Mouse (Mus musculus): ENCODE results near the gene Ndufab1.
"Not testable (repeated sequence)": the region's sequence is repeated elsewhere in the genome, so short reads cannot be mapped to it uniquely, and the experiment has no call there.

Gene Ndufab1

DNA sequence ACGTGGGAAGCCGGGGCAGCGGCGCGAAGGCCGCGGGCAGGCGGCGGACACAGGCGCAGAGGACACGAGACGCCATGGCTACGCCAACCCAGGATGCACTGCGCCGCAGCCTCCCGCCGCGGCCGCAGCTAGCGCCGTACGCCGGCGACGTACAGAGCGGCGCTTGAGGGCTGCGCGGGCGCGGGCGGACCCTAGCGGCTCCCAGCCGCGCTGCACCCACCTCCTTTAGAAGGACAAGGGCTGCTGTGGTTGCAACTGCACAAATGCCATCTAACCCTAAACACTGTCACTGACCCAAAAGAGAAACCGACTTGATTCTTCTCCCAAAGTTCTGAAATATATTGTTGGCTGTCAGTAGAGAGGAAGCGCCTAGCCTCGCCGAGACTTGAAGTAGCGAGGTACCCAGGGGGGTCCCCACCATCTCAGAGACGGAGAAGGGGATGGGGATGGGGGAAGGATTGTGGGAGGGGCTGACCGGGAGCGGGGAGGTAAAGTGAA is at the start of gene Ndufab1:
Ndufab1 (minus strand) TSS at position 140 of the 498 bp plus-strand sequence.
- DNase-seq (ENCODE audit: low spot score): peak; percentile 59

DNA sequence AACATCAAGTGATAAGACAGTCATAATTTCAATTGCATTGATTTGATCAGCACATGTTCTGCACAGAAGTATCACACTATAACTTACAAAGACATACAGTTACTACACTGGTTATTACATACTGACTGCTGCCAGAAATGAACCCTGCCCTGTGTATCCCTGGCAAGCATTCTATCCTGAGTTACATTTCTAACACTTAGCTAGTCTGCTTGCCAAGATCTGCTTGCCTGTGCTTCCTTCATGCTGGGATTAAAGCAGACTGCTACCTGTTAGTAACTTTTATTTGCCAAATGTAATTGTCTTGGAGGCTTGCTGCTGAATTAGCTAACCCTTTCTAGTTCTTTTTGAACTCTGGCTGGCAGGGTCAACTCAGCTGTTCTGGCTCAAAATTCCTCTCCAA is 39.3 kb upstream of the Ndufab1 start:
- no peak for DNase-seq (ENCODE audit: low spot score)

DNA sequence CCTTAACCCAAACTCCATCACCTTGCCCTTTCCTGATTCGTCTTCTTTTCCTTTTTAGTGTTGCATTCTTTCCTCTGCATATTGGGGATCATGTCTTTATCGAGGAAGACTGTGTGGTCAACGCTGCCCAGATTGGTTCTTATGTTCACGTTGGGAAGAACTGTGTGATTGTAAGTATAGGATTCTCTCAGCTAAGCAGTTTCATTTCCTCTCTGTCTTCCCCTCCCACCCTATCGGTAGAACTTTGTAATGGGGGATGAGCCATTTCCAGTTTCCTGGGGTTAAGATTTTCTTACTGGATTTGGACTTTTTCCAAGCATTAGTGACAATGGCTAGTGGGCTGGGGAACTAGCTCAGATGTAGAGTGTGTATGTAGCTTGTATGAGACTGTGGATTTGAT is 36.5 kb upstream of the Ndufab1 start:
- DNase-seq (ENCODE audit: low spot score): no peak

DNA sequence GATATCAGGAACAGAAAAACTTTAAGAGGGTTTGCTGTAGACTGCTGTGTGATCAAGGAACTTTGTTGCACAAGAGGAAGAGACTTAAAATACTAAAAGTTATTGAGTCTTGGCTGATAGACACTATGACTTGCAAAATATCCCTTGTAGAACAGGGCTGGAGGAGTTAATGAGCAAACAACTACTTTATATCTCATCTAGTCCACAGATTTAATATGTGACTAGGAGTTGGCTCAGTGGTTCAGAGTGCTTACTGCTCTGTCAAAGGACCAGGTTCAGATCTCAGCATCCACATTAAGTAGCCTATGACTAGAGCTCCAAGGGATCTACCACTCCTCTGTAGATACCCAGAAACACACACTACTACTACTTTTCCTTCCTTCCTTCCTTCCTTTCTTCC is 35.4 kb upstream of the Ndufab1 start:
- DNase-seq (ENCODE audit: low spot score): no peak

DNA sequence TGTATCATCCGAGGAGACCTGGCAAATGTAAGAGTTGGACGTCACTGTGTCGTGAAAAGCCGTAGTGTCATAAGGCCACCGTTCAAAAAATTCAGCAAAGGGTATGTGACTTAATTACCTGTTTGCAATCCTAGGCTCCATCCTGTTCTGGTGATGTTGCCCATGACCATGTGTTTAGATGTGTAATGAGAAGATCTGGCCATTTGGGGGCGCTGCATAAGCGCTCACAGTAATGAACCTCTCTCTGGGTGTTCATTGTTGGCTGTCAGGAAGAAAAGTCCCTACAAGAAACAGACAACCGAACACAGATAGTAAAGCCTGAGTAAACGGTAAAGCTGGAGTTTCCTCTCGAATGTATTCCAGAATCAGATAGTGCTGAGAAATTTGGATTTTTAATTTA is 33.4 kb upstream of the Ndufab1 start:
- DNase-seq (ENCODE audit: low spot score): no peak

DNA sequence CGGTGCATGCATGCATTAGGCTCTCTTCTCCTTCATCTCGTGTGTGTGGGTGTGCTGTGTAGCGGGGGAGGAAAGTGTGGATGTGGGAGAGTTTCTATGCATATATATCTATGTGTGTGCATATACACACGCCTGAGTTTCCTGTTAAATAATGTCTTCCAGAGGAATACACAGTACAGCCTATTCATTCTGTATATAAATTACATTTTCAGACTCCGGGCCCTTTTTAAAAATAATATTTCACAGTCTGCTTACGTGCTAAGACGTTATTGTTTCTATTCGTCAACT is 31.6 kb upstream of the Ndufab1 start:
- no peak for DNase-seq (ENCODE audit: low spot score)

DNA sequence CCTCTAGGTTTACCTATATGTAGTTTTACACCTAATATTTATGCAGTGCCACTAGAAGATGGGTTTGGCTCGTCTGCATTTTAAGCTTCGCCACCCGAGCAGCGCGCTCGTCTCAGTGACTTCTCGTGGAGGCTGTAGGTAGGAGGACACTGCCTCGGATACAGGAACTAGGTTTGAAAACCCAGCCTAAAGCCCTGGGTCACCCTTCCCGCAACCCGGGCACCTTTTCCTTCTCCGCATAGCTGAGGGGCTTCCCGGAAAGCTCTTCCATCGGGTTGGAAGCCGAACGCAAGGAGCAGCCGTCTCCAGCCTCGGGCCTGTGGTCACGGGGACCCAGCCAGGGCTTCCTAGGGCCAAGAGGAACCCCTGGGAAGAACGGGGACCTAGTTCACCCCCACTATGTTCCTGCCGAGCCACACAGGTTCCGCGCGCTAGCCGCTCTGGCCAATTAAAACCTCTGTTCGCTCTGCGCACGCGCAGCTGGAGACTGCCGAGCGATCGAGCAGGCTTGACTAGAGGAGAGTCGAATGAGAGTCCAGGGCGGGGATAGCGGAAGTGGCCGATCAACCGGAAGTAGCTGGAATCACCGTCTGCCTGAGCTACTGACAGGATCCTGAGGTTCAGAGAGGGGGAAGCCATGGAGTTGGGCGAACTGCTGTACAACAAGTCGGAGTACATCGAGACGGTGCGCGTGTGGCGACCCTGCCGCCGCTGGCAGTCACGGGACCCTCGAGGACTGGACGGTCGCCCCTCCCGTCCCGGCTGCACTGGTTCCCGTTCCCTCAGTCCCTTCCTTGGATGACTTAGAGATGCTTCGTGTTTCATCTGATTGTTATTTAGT is 31.0 kb upstream of the Ndufab1 start, which contains the start of the genes Palb2 and Dctn5:
Palb2 (minus strand) TSS at position 489 of the 841 bp plus-strand sequence.
Dctn5 (plus strand) TSS at position 545 of the 841 bp plus-strand sequence.
- DNase-seq (ENCODE audit: low spot score): peak; percentile 99

DNA sequence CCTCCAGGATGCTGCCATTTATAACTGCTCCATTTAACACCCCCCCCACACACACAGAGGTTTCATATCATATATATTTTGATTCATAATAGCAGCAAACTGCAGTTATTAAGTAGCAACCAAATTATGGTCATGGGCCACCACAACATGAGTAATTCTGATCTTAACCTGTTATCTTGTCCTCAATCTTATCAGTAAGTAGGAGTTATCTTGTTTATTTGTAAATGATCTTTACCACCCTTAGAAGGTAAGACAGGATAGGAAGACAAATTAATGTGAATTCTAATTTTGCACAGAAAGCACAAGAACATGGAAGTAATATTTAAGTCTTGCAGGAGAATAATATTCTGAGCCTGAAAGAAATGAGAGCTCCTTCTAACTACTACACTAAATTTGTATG is 30.1 kb upstream of the Ndufab1 start:
- DNase-seq (ENCODE audit: low spot score): no peak

DNA sequence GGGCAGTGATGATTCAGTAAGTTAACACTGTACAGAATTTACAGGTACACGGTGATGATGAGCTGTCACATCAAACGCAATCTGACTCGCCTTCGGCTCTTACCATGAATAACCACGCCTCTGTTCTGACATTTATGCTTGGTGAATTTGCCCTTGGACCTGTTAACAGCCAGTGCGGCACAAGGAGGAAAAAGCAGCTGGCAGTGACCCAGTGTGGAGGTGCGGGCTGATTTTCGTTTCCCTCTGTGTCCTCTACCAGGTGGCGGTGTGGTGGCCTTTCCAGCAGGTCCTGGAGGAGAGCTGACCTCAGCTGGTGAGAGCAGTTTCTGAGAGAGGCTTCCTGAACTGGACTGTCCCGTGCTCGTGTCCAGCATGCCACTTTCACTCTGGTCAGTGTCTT is 25.3 kb upstream of the Ndufab1 start:
- DNase-seq (ENCODE audit: low spot score): no peak

DNA sequence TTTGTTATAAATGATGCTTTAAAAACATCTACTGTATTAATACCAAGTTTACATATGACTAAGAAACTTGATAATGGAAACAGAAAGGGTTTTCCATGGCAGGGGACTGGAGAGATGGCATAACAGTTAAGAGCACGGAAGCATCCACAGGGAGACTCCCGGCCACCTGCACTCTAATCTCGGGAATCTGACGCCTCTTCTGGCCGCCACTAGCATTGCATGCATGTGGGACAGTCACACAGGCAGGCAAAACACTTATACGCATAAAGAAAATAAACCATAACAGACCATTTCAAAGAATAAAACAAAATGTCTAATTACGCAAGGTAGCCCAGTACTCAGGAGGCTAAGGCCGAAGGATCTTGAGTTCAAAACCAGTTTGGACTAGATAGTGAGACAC is 23.9 kb upstream of the Ndufab1 start:
- no peak for DNase-seq (ENCODE audit: low spot score)

DNA sequence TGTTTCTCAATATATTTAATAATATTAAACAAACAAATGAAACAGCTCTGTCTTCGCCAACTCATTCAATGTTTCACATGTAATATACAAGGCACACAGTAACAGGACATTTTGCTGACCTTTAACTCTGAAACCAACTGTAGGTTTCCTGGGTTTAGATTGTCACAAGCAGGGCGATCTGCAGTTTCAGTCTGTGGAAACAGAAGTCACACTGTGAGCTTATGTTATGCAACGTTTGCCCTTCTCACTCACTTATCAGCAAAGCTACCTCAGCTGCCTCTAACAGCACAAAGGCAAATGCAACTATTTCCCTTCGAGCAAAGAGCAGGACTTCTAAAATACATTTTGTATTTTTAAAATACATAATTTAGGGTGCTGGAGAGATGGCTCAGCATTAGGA is 21.8 kb upstream of the Ndufab1 start:
- DNase-seq (ENCODE audit: low spot score): no peak

DNA sequence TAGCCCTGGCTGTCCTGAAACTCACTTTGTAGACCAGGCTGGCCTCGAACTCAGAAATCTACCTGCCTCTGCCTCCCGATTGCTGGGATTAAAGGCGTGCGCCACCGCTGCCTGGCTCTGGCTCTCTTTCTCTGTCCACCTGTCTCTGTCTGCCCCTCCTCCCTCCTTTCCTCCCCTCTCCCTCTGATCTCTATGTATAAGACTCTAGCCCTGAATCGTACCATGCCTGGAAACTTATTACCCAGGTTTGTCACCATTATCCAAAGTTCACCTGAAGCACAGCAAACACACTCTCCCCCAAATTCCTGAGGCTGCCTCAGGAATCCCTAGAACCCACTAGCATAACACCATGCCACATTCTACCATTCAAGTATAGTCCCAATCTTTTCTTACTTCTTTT is 6.5 kb upstream of the Ndufab1 start:
- DNase-seq (ENCODE audit: low spot score): no peak

DNA sequence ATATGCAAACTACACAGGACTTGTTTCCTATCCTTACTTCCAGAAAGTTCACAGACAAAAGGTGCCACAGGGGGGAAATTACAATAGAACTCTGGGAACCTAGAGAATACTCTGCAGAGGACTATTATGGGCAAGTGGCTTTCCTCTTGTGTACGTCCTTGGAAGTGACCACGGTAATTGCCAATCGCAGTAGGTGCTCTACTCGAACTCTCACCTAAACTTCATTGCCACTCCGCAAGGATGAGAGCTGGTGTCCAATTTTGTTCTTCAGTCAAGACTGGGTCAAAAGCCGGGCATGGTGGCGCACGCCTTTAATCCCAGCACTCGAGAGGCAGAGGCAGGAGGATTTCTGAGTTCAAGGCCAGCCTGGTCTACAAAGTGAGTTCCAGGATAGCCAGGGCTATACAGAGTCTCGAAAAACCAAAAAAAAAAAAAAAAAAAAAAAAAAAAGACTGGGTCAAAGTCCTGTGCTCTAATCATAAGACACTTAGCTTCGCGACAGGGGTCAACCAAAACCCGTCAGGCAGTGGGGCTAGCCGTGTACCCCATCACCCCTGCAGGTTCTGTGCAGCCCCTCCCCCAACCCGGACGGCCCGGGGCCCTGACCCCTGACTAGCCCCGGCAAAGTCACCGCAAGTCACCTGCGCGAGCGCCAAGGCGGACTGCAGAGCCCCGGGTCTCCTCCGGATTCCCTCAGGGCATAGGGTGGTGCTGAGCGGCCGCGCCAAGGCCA is 506 bp downstream of the Ndufab1 start:
- DNase-seq (ENCODE audit: low spot score): not testable (repeated sequence)

DNA sequence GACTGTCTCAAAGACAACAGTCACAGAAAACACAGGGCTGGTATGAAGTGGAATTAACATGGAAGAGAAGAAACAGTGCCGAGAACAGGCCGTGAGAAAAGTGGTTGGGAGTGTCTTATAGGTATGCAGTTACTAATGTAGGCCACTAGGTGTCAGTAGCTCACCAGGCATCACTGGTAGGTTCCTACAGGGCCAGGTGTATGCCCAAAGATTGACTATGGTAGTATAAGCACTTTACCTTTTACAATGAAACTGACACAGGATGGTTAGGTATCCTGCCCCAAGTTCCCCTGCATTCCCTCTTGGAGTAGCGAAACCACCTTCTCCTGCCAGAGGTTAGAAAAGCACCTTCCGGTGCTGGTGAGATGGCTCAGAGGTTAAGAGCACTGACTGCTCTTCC is 2.5 kb downstream of the Ndufab1 start:
- DNase-seq (ENCODE audit: low spot score): no peak

DNA sequence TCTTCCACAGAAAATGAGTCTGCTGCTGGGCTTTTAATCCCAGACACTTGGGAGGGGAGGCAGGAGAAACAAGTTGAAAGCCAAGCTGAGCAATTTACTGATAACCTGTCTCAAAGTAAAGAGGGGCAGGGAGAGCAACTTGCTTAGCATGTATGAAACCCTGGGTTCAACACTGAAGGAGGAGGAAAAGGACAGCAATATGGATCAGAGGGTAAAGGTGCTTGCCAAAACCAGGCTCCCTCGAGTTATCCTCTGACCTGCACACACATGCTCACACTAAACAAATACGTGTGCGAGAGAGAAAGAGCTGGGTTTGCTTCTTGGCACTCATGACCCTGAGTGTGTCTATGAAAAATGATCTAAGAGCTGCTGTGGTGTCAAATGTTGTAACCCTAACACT is 3.7 kb downstream of the Ndufab1 start:
- DNase-seq (ENCODE audit: low spot score): no peak

DNA sequence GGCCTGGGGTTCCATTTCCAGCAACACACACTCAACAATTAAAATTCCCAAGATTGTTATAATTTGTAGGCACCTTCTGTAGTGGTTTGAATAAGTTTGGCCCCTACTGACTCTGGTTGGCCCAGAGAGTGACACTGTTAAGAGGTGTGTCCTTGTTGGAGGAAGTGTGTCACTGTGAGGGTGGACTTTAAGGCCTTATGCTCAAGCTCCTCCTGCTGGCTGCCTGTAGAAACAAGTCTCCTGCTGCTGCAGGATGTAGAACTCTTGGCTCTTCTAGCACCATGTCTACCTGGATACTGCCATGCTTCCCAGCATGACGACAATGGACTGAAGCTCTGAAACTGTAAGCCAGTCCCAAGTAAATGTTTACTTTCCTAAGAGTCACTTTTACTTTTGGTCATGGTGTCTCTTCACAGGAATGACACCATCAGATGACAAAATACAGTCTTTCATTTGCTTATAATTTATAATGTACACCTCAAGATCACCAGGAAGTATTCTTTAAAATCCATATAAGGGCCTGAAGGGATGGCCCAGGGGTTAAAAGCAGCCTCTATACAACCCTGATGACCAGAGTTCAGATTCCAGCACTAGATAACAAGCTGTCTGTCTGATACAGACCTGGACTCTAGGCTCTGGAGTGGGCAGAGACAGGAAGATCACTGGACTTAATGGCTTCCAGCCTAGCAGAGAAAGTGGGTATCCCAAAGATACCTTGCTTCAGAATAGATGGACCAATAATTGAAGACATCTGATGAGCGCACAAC is 6.9 kb downstream of the Ndufab1 start:
- no peak for DNase-seq (ENCODE audit: low spot score)

DNA sequence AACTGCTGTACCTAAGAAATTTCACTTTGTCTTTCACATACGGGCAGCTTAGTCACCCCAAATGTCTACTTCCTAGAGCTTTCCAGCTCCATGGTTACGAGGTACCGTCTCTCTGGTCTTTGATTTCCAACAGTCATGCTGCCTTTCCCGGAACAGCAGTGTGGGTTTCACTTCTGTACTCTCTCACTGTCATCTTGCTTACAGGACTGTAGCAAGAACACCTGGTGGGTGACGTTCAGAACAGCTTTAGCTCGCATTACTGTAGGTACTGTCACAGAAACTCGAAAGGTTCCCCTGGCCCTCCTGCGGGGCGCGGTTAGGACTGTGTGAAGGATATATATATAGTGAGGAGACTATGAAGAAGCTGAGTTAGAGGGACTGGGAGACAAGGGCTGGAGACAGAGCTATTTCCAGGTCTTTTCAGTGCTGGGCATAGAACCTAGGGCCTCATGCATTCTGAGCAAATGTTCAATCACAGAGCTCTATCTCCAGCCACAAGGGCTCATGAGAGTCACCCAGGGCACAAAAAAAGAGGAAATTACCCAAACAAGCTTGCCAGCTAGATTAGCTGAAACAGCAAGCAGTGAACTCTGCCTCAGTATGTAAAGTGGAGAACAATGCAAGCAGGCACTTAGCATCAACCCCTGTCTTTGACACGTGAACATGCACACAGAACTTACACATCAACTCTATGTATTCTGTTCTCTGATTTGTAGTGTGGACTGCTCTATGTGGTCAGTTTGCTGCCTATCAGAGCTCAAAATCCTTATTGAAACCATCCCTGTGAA is 14.3 kb downstream of the Ndufab1 start:
- DNase-seq (ENCODE audit: low spot score): no peak

DNA sequence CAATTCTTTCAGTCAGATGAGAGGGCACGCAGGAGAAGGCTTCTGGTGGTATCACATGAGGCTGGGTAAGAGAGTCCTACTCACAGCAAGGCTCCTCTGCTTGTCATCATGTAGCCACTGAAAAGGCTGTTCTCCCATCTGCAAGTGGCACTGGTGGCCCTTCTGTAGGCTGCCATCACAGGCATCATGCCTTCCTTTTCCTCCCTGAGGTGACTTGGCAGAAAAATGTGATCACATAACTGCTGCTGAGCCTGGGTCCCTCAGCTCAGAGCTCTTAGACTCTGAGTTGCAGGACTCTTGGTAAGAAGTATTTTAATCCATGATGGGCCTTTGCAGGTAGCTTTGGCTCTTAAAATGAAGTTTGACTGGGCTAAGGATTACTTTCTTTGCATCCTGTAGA is 20.6 kb downstream of the Ndufab1 start:
- no peak for DNase-seq (ENCODE audit: low spot score)

DNA sequence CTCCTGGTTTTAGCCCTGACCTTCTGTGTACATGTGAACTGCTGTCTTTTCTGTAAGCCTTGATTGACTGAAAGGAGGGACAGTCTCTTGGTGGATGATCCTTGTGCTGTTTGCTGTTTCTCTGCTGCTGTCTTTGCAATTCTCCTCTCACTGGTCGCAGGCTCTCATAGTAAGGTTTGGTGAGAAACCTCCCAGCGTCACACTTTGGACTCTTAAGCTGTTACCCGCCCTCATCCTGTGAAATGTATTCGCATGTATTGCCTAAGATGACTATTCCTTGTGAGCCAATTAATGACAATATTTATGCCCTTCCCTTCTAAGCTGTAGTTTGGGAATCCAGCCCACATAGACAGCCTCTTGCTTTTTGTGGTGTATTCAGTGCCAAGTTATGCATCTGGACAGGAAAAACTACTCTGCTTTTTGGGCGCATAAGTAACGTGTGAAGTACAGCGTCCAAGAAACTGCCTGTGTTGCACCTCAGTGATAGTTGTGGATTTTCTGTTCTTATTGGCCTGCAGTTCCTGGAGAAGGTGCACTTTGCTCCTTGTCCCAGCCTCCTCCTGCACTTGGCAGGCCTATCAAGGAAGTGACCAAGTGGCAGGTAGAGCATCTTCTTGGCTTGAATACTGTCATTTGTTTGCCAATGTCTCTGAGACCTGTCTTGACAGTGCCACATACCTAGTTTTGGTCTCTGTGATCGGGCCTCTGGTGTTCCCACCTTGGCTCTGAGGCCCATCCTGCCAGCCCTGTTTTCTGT is 21.7 kb downstream of the Ndufab1 start:
- no peak for DNase-seq (ENCODE audit: low spot score)

DNA sequence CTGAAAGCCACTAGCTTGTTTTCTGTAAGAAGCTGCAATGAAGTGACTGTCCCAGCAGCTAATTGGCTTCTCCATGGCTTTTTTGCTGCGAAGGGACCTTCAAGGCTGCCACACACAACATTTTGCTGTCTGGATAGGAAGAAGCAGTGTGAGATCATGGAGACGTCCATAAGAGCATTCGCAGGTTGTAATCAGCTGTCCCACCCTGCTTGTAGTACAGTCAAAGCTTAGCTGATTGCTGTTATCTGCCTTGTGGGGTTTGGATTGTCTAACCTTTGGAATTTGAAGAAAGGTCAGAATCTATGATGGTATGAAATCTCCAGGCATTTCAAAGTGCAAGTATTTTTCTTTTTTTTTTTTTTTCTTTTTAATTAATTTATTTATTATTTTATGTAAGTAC is 27.3 kb downstream of the Ndufab1 start:
- no peak for DNase-seq (ENCODE audit: low spot score)

Measured in ovary, postnatal 10 days (tissue).